ENCODE assay signal across 8 mouse cellular contexts in genomic region chr5:67752007-67752406, GRCm38 (mm10).
DNase-seq lines count a peak whose midpoint lies in the region; ATAC-seq and TF ChIP-seq lines count a peak whose summit lies in the region.

No protein-coding gene starts in this region.

- H3K4me1 ChIP-seq in intestine, postnatal 0 days (replicated peaks; ENCODE audit: control insufficient read depth, insufficient read depth, low read length): no peaks in the 10 kb centered on the region
- no peaks in the 10 kb centered on the region for H3K4me1 ChIP-seq in intestine, embryonic 15.5 days (replicated peaks)
- peaks cover 6% of the 10 kb centered on the region; the same call in 1 of the 2 replicates for H3K4me1 ChIP-seq in forebrain, embryonic 11.5 days (replicated peaks; ENCODE audit: control insufficient read depth, insufficient read depth, low read length)
- H3K4me1 ChIP-seq in kidney, embryonic 15.5 days: no peaks in the 10 kb centered on the region
- H3K4me1 ChIP-seq in limb, embryonic 14.5 days (ENCODE audit: control insufficient read depth, insufficient read depth, low read length): no peaks in the 10 kb centered on the region

- H3K36me3 ChIP-seq in intestine, postnatal 0 days (ENCODE audit: control insufficient read depth, insufficient read depth): peaks cover 22% of the 10 kb centered on the region; the same call in 1 of the 2 replicates
- H3K36me3 ChIP-seq in intestine, embryonic 15.5 days: no peaks in the 10 kb centered on the region
- H3K36me3 ChIP-seq in forebrain, embryonic 11.5 days (ENCODE audit: control insufficient read depth, insufficient read depth, low read length): no peaks in the 10 kb centered on the region
- 0 out of 2 replicates have a peak, but pooled peaks cover 4% of the 10 kb centered on the region for H3K36me3 ChIP-seq in kidney, embryonic 15.5 days
- H3K36me3 ChIP-seq in limb, embryonic 14.5 days (ENCODE audit: control insufficient read depth, insufficient read depth, low read length): no peaks in the 10 kb centered on the region

- peak; percentile 83 for TF ChIP-seq CTCF in intestine, postnatal 0 days (IDR thresholded peaks at IDR 0.05; ENCODE audit: low read depth)

- H3K9me3 ChIP-seq in intestine, postnatal 0 days (ENCODE audit: control insufficient read depth): no peaks in the 10 kb centered on the region
- H3K9me3 ChIP-seq in intestine, embryonic 15.5 days: no peaks in the 10 kb centered on the region
- H3K9me3 ChIP-seq in forebrain, embryonic 11.5 days (ENCODE audit: control insufficient read depth, low read length): no peaks in the 10 kb centered on the region
- no peaks in the 10 kb centered on the region for H3K9me3 ChIP-seq in kidney, embryonic 15.5 days (replicated peaks)
- H3K9me3 ChIP-seq in limb, embryonic 14.5 days (ENCODE audit: control insufficient read depth, low read length): no peaks in the 10 kb centered on the region

- ATAC-seq in intestine, postnatal 0 days: no peak
- ATAC-seq in intestine, embryonic 15.5 days: no peak
- peak; percentile 43 for ATAC-seq in forebrain, embryonic 11.5 days (replicated peaks; ENCODE audit: low FRiP score)
- peak; percentile 56; the same call in 1 of the 2 replicates for ATAC-seq in kidney, embryonic 15.5 days (replicated peaks; ENCODE audit: low FRiP score)
- ATAC-seq in limb, embryonic 14.5 days (ENCODE audit: low FRiP score, low read depth): no peak

- no peak overlapping the region for H3K27ac ChIP-seq in intestine, postnatal 0 days (ENCODE audit: low read depth, low read length)
- no peak overlapping the region for H3K27ac ChIP-seq in intestine, embryonic 15.5 days
- H3K27ac ChIP-seq in forebrain, embryonic 11.5 days (ENCODE audit: low read depth, low read length): peak overlapping the region; percentile 81
- H3K27ac ChIP-seq in kidney, embryonic 15.5 days: no peak overlapping the region
- H3K27ac ChIP-seq in limb, embryonic 14.5 days (replicated peaks; ENCODE audit: low read depth, low read length): no peak overlapping the region

- no peak overlapping the region for H3K4me2 ChIP-seq in intestine, postnatal 0 days (replicated peaks; ENCODE audit: low read depth)
- no peak overlapping the region for H3K4me2 ChIP-seq in intestine, embryonic 15.5 days (replicated peaks)
- H3K4me2 ChIP-seq in forebrain, embryonic 11.5 days (ENCODE audit: low read depth, low read length, severe bottlenecking): no peak overlapping the region
- H3K4me2 ChIP-seq in kidney, embryonic 15.5 days: no peak overlapping the region
- no peak overlapping the region for H3K4me2 ChIP-seq in limb, embryonic 14.5 days (replicated peaks; ENCODE audit: low read depth, low read length, severe bottlenecking)

- no peak overlapping the region for H3K9ac ChIP-seq in intestine, postnatal 0 days (ENCODE audit: low read depth, low read length)
- no peak overlapping the region for H3K9ac ChIP-seq in intestine, embryonic 15.5 days
- no peak overlapping the region for H3K9ac ChIP-seq in forebrain, embryonic 11.5 days (ENCODE audit: low read length)
- H3K9ac ChIP-seq in kidney, embryonic 15.5 days: no peak overlapping the region
- H3K9ac ChIP-seq in limb, embryonic 14.5 days (ENCODE audit: low read depth, low read length, severe bottlenecking): no peak overlapping the region

- H3K4me3 ChIP-seq in intestine, postnatal 0 days (ENCODE audit: low read depth, low read length): no peak overlapping the region
- no peak overlapping the region for H3K4me3 ChIP-seq in intestine, embryonic 15.5 days (replicated peaks)
- no peak overlapping the region for H3K4me3 ChIP-seq in forebrain, embryonic 11.5 days (ENCODE audit: low read depth, low read length)
- no peak overlapping the region for H3K4me3 ChIP-seq in kidney, embryonic 15.5 days (replicated peaks)
- H3K4me3 ChIP-seq in limb, embryonic 14.5 days (replicated peaks; ENCODE audit: low read length): no peak overlapping the region

- WGBS in intestine, postnatal 0 days: 52% methylated on average over 3 of the region's 3 CpGs
- WGBS in intestine, embryonic 15.5 days: 45% methylated on average over 3 of the region's 3 CpGs
- 13% methylated on average over 3 of the region's 3 CpGs for WGBS in forebrain, embryonic 11.5 days
- 35% methylated on average over 3 of the region's 3 CpGs for WGBS in kidney, embryonic 15.5 days
- 36% methylated on average over 3 of the region's 3 CpGs for WGBS in limb, embryonic 14.5 days

- peak; percentile 16 to 23 for DNase-seq in adrenal gland, postnatal 36 days
- DNase-seq in forebrain, embryonic 11.5 days (ENCODE audit: low spot score): peak; percentile 68
- DNase-seq in limb, embryonic 14.5 days (ENCODE audit: low spot score): peak; percentile 37
- peak; percentile 72 for DNase-seq in right cerebral cortex, adult 18-20 months
- DNase-seq in urinary bladder, postnatal 10 days (ENCODE audit: low spot score): no peak

- no peaks in the 10 kb centered on the region for H3K27me3 ChIP-seq in intestine, postnatal 0 days (replicated peaks; ENCODE audit: control insufficient read depth, insufficient read depth, low read length)
- no peaks in the 10 kb centered on the region for H3K27me3 ChIP-seq in intestine, embryonic 15.5 days (replicated peaks)
- H3K27me3 ChIP-seq in forebrain, embryonic 11.5 days (ENCODE audit: control insufficient read depth, insufficient read depth, low read length): no peaks in the 10 kb centered on the region
- no peaks in the 10 kb centered on the region for H3K27me3 ChIP-seq in kidney, embryonic 15.5 days
- no peaks in the 10 kb centered on the region for H3K27me3 ChIP-seq in limb, embryonic 14.5 days (ENCODE audit: control insufficient read depth, insufficient read depth, low read length)

- TF ChIP-seq POLR2A in limb, embryonic 14.5 days (IDR thresholded peaks at IDR 0.05; ENCODE audit: borderline replicate concordance, extremely low read depth, insufficient read depth, insufficient read length): no peak

Comparison
In these comparisons a context has a peak if more than half of its experiments do, and no peak if none do; other contexts are left out.
1. ATAC-seq: peak in forebrain, embryonic 11.5 days (single experiment) and kidney, embryonic 15.5 days (single experiment); none in intestine, postnatal 0 days (single experiment), intestine, embryonic 15.5 days (single experiment) and limb, embryonic 14.5 days (single experiment).